Mouse (Mus musculus) stomach, postnatal 0 days (tissue): ENCODE data around the gene Prss57.

Experiments
- CTCF ChIP-seq: IDR thresholded peaks from 2 replicates; pipeline ENCODE4 v1.5.1; 2016; ENCODE audit warnings: antibody characterized with exemption, low read depth, mild to moderate bottlenecking, moderate library complexity
- EP300 ChIP-seq: optimal IDR thresholded peaks from 2 replicates; pipeline ENCODE3; 2016; ENCODE audit warnings: antibody characterized with exemption

- TF ChIP-seq EP300: no peak
- TF ChIP-seq CTCF: no peak
Measured at GRCm38 (mm10) chr10:79803716-79804323, 13.1 kb upstream of the Prss57 start.
